Mouse (Mus musculus): Measurements from ENCODE around the gene Bnc2. TPM values are rescaled to one million over a fixed set of nuclear protein-coding genes. Genes with fewer than 3 reads are reported as not detected.

The Bnc2 gene
- polyA plus RNA-seq, 1 experiment from 2014 or later = 5.8 TPM

- Histone ChIP-seq H3K27me3 (replicated peaks; ENCODE audit: control insufficient read depth, insufficient read depth, low read length) (0 out of 2 replicates have a peak, but pooled peaks cover 4% of the 10 kb centered on the region), H3K27ac (ENCODE audit: low read depth, low read length) (no peak overlapping the region), H3K4me3 (ENCODE audit: low read depth, low read length) (no peak overlapping the region), H3K36me3 (ENCODE audit: control insufficient read depth, insufficient read depth) (no peaks in the 10 kb centered on the region), H3K9me3 (ENCODE audit: control insufficient read depth) (no peaks in the 10 kb centered on the region), H3K4me2 (replicated peaks; ENCODE audit: low read depth) (no peak overlapping the region), H3K4me1 (replicated peaks; ENCODE audit: control insufficient read depth, insufficient read depth, low read length) (no peaks in the 10 kb centered on the region; the same call in 1 of the 2 replicates), H3K9ac (ENCODE audit: low read depth, low read length) (no peak overlapping the region)
- ATAC-seq = no peak
- no peak for TF ChIP-seq CTCF (IDR thresholded peaks at IDR 0.05; ENCODE audit: low read depth)
- WGBS = 42% methylated on average over 15 of the region's 15 CpGs
Observed at GRCm38 (mm10) chr4:84527066-84527933, 147.8 kb downstream of the Bnc2 start.

GRCm38 (mm10) chr4:84523651-84524221 lies 151.3 kb downstream of the Bnc2 start:
- Histone ChIP-seq H3K27me3 (replicated peaks; ENCODE audit: control insufficient read depth, insufficient read depth, low read length) (0 out of 2 replicates have a peak, but pooled peaks cover 4% of the 10 kb centered on the region), H3K9me3 (ENCODE audit: control insufficient read depth) (no peaks in the 10 kb centered on the region), H3K9ac (ENCODE audit: low read depth, low read length) (no peak overlapping the region), H3K4me2 (replicated peaks; ENCODE audit: low read depth) (no peak overlapping the region), H3K4me1 (replicated peaks; ENCODE audit: control insufficient read depth, insufficient read depth, low read length) (no peaks in the 10 kb centered on the region; the same call in 1 of the 2 replicates), H3K36me3 (ENCODE audit: control insufficient read depth, insufficient read depth) (no peaks in the 10 kb centered on the region), H3K27ac (ENCODE audit: low read depth, low read length) (no peak overlapping the region), H3K4me3 (ENCODE audit: low read depth, low read length) (no peak overlapping the region)
- WGBS = 33% methylated on average over 4 of the region's 4 CpGs
- no peak for ATAC-seq
- no peak for TF ChIP-seq CTCF (IDR thresholded peaks at IDR 0.05; ENCODE audit: low read depth)

- no peaks in the 10 kb centered on the region for H3K36me3 ChIP-seq (ENCODE audit: control insufficient read depth, insufficient read depth)
- H3K9me3 ChIP-seq (ENCODE audit: control insufficient read depth) = no peaks in the 10 kb centered on the region
- 22% methylated on average over 5 of the region's 5 CpGs for WGBS
- no peaks in the 10 kb centered on the region; the same call in 1 of the 2 replicates for H3K4me1 ChIP-seq (replicated peaks; ENCODE audit: control insufficient read depth, insufficient read depth, low read length)
- no peak overlapping the region for H3K4me3 ChIP-seq (ENCODE audit: low read depth, low read length)
- H3K9ac ChIP-seq (ENCODE audit: low read depth, low read length) = no peak overlapping the region
- H3K4me2 ChIP-seq (replicated peaks; ENCODE audit: low read depth) = no peak overlapping the region
- no peak; the same call in 1 of the 2 replicates for ATAC-seq
- H3K27me3 ChIP-seq (replicated peaks; ENCODE audit: control insufficient read depth, insufficient read depth, low read length) = 0 out of 2 replicates have a peak, but pooled peaks cover 4% of the 10 kb centered on the region
- TF ChIP-seq CTCF (IDR thresholded peaks at IDR 0.05; ENCODE audit: low read depth) = no peak
- no peak overlapping the region for H3K27ac ChIP-seq (ENCODE audit: low read depth, low read length)
Observed at GRCm38 (mm10) chr4:84523211-84523610, 151.9 kb downstream of the Bnc2 start.

DNA sequence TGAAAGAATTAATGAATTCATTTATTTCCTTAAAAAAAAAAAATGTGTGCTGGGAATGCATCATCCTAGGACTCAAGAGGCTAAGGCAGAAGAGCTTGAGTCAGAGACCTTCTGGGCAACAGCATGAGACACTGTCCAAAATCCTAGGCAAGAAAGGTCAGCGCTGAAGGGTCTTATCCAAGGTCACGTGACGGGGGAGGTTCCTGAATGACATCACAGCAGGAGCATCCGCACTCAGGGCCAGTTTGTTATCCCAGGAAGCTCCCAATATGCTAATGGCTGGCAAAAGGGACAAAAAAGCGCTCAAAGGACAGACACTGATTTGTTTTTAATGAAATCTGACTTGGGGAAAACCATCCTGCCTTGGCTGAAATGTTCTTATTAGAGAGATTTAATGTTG lies 153.5 kb downstream of the Bnc2 start:
- no peak for ATAC-seq
- no peak for TF ChIP-seq CTCF (IDR thresholded peaks at IDR 0.05; ENCODE audit: low read depth)
- Histone ChIP-seq H3K27me3 (replicated peaks; ENCODE audit: control insufficient read depth, insufficient read depth, low read length) (no peaks in the 10 kb centered on the region), H3K9me3 (ENCODE audit: control insufficient read depth) (no peaks in the 10 kb centered on the region), H3K27ac (ENCODE audit: low read depth, low read length) (no peak overlapping the region), H3K36me3 (ENCODE audit: control insufficient read depth, insufficient read depth) (no peaks in the 10 kb centered on the region), H3K4me3 (ENCODE audit: low read depth, low read length) (no peak overlapping the region), H3K4me2 (replicated peaks; ENCODE audit: low read depth) (no peak overlapping the region), H3K9ac (ENCODE audit: low read depth, low read length) (no peak overlapping the region), H3K4me1 (replicated peaks; ENCODE audit: control insufficient read depth, insufficient read depth, low read length) (no peaks in the 10 kb centered on the region; the same call in 1 of the 2 replicates)
- WGBS = 86% methylated on average over 5 of the region's 5 CpGs

DNA sequence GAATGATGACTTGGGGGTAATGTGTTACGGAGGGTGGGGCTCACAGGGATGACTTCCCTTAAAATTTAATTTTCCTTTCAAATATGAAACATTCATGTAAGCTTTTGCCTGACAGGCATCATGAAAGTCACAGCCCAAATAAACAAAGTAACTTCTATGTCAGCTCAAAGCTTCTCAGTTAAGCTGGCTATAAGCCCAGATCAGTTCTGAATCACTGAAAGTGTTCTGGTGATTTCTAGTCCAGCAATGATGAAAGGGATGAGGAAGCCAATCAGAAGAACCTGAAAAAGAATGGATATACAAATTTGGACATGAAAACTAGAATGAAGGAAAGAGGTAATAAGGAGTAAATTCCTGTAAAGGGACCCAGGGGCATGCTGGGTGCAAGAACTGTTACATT lies 164.6 kb downstream of the Bnc2 start:
- no peak overlapping the region for H3K9ac ChIP-seq (ENCODE audit: low read depth, low read length)
- no peak overlapping the region for H3K27ac ChIP-seq (ENCODE audit: low read depth, low read length)
- no peak overlapping the region for H3K4me3 ChIP-seq (ENCODE audit: low read depth, low read length)
- WGBS = 76% methylated on average over 1 of the region's 1 CpGs
- H3K36me3 ChIP-seq (ENCODE audit: control insufficient read depth, insufficient read depth) = no peaks in the 10 kb centered on the region
- H3K4me2 ChIP-seq (replicated peaks; ENCODE audit: low read depth) = no peak overlapping the region
- no peak for TF ChIP-seq CTCF (IDR thresholded peaks at IDR 0.05; ENCODE audit: low read depth)
- H3K27me3 ChIP-seq (replicated peaks; ENCODE audit: control insufficient read depth, insufficient read depth, low read length) = no peaks in the 10 kb centered on the region
- H3K4me1 ChIP-seq (replicated peaks; ENCODE audit: control insufficient read depth, insufficient read depth, low read length) = no peaks in the 10 kb centered on the region
- no peak for ATAC-seq
- no peaks in the 10 kb centered on the region for H3K9me3 ChIP-seq (ENCODE audit: control insufficient read depth)

DNA sequence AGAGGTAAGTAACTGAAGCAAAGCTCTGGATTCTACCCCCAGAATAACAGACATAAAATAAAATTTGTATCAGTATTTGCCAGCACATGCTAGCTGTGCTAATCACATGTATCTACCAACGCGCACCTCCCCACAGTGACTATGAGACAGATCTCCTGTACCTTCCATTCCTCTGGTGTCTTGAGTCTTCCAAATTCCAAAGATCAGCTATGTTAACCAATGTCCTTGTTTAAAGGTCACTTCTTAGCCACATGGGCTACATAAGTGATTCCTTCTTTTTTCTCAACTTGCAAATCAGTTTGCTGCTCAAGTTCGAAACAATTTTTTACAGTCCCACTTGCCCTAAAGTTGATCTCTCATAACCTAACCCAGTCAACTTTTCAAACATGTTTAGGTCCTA lies 167.5 kb downstream of the Bnc2 start:
- H3K27ac ChIP-seq (ENCODE audit: low read depth, low read length) = no peak overlapping the region
- H3K4me1 ChIP-seq (replicated peaks; ENCODE audit: control insufficient read depth, insufficient read depth, low read length) = no peaks in the 10 kb centered on the region
- no peak overlapping the region for H3K4me3 ChIP-seq (ENCODE audit: low read depth, low read length)
- H3K4me2 ChIP-seq (replicated peaks; ENCODE audit: low read depth) = no peak overlapping the region
- no peak for TF ChIP-seq CTCF (IDR thresholded peaks at IDR 0.05; ENCODE audit: low read depth)
- H3K36me3 ChIP-seq (ENCODE audit: control insufficient read depth, insufficient read depth) = no peaks in the 10 kb centered on the region
- no peaks in the 10 kb centered on the region for H3K9me3 ChIP-seq (ENCODE audit: control insufficient read depth)
- 94% methylated on average over 3 of the region's 3 CpGs for WGBS
- no peak for ATAC-seq
- H3K27me3 ChIP-seq (replicated peaks; ENCODE audit: control insufficient read depth, insufficient read depth, low read length) = no peaks in the 10 kb centered on the region
- no peak overlapping the region for H3K9ac ChIP-seq (ENCODE audit: low read depth, low read length)
